Mouse (Mus musculus) right cerebral cortex, postnatal 10 days (tissue): Measurements from ENCODE around the gene Gpr173.
"Not testable (repeated sequence)": the region's sequence is repeated elsewhere in the genome, so short reads cannot be mapped to it uniquely, and the experiment has no call there.

ENCODE experiments used
- DNase-seq, 2 experiments: peaks; one replicate each; pipeline ENCODE4 v3.0.0; 2021; ENCODE audit warnings: low spot score in 2 of 2

Gene Gpr173

GRCm38 (mm10) chrX:152368397-152369273 is at the start of gene Gpr173:
Gene Gpr173, minus strand, starts transcription at chrX:152368704.
- peak; percentile 76 to 80 for DNase-seq

- DNase-seq: no peak
These were observed 34.7 kb upstream of the Gpr173 start for GRCm38 (mm10) chrX:152403251-152403650.

GRCm38 (mm10) chrX:152400096-152400495 is 31.6 kb upstream of the Gpr173 start:
- no peak for DNase-seq

GRCm38 (mm10) chrX:152368054-152368396 is 479 bp downstream of the Gpr173 start:
- DNase-seq: peak; percentile 27 to 45

GRCm38 (mm10) chrX:152366418-152366817 is 2.1 kb downstream of the Gpr173 start:
- DNase-seq: peak in 1 of 2 experiments; percentile 40

GRCm38 (mm10) chrX:152352553-152353153 is 15.9 kb downstream of the Gpr173 start:
- DNase-seq: no peak

- DNase-seq: no peak
These were observed 21.5 kb downstream of the Gpr173 start for GRCm38 (mm10) chrX:152347041-152347440.

GRCm38 (mm10) chrX:152346587-152346986 is 21.9 kb downstream of the Gpr173 start:
- peak in 1 of 2 experiments; percentile 32 for DNase-seq

GRCm38 (mm10) chrX:152342903-152343302 is 25.6 kb downstream of the Gpr173 start:
- DNase-seq: no peak

GRCm38 (mm10) chrX:152342358-152342901 is 26.1 kb downstream of the Gpr173 start, which contains the start of gene Tspyl2:
Gene Tspyl2, minus strand, starts transcription at chrX:152342425.
- DNase-seq: peak; percentile 96 to 98

GRCm38 (mm10) chrX:152341496-152341895 is 27.0 kb downstream of the Gpr173 start:
- peak in 1 of 2 experiments; percentile 29 for DNase-seq

GRCm38 (mm10) chrX:152336546-152337332 is 31.8 kb downstream of the Gpr173 start:
- peak; percentile 91 to 96 for DNase-seq

GRCm38 (mm10) chrX:152336123-152336522 is 32.4 kb downstream of the Gpr173 start:
- not testable (repeated sequence) for DNase-seq

- not testable (repeated sequence) for DNase-seq
These were observed 39.1 kb downstream of the Gpr173 start for GRCm38 (mm10) chrX:152329400-152329799.

- no peak for DNase-seq
These were observed 40.8 kb downstream of the Gpr173 start for GRCm38 (mm10) chrX:152327689-152328052.

- DNase-seq: peak; percentile 91 to 93
These were observed 41.4 kb downstream of the Gpr173 start, which contains the start of gene Kantr for GRCm38 (mm10) chrX:152326996-152327688. Gene Kantr, minus strand, starts transcription at chrX:152327495.

GRCm38 (mm10) chrX:152323584-152323983 is 44.9 kb downstream of the Gpr173 start:
- no peak for DNase-seq

GRCm38 (mm10) chrX:152322776-152323175 is 45.7 kb downstream of the Gpr173 start:
- DNase-seq: no peak

- no peak for DNase-seq
These were observed 48.0 kb downstream of the Gpr173 start for GRCm38 (mm10) chrX:152320535-152320934.

GRCm38 (mm10) chrX:152307942-152308341 is 60.6 kb downstream of the Gpr173 start:
- DNase-seq: peak in 1 of 2 experiments; percentile 55

- DNase-seq: no peak
These were observed 61.1 kb downstream of the Gpr173 start for GRCm38 (mm10) chrX:152307371-152307770.
